Mouse (Mus musculus): ENCODE measurements around the gene Hdac9. TPM values are rescaled to one million over a fixed set of nuclear protein-coding genes. Genes with fewer than 3 reads are reported as not detected.
"Not testable (repeated sequence)": the region's sequence is repeated elsewhere in the genome, so short reads cannot be mapped to it uniquely, and the experiment has no call there.

Gene Hdac9
- polyA plus RNA-seq, 1 experiment from 2014 or later = 7.6 TPM

DNA sequence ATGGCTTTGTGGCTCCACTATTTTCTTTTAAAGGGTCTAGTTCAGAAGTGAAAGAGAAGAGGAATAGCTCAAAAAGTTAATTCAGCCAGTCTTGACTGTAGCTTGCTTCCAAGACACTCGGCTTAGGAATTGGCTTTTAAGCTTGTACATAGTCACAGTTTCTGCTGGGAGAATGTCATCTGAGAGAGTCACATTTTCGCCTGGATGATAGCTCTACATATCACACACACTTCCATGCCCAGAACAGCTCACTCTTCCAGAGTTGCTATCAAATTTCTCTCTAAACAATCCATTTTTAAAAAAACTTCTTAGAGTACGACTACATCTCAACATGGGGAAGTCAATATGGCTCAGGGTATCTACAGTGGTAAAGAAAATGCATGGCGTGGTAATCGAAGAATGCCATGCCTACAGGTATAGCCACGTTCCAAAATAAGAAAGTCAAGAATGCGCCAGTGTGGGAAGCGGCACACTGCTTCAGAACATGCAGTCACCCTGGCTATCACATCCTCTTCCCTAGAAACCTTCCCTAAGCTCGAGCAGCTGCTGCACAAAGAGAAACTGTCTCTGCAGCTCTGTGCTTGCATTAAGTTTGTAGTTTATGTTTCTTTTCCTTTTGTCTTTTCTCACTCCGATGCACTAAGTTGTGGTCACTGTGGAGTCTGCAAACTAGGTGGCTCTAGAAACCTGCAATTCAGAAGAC, 443.8 kb downstream of the Hdac9 start:
- Histone ChIP-seq H3K36me3 (ENCODE audit: insufficient read depth) (no peaks in the 10 kb centered on the region), H3K27me3 (ENCODE audit: insufficient read depth, low read length) (no peaks in the 10 kb centered on the region), H3K4me2 (no peak overlapping the region), H3K4me3 (ENCODE audit: low read depth, low read length) (no peak overlapping the region), H3K27ac (ENCODE audit: low read depth) (no peak overlapping the region), H3K9me3 (ENCODE audit: low read depth, low read length) (no peaks in the 10 kb centered on the region), H3K9ac (no peak overlapping the region), H3K4me1 (ENCODE audit: insufficient read depth) (0 out of 2 replicates have a peak, but pooled peaks cover 3% of the 10 kb centered on the region)
- 59% methylated on average over 10 of the region's 10 CpGs for WGBS
- DNase-seq = peak; percentile 22
- ATAC-seq (ENCODE audit: insufficient read depth) = peak; percentile 44
- TF ChIP-seq CTCF (IDR thresholded peaks at IDR 0.05; ENCODE audit: low read depth) = no peak

DNA sequence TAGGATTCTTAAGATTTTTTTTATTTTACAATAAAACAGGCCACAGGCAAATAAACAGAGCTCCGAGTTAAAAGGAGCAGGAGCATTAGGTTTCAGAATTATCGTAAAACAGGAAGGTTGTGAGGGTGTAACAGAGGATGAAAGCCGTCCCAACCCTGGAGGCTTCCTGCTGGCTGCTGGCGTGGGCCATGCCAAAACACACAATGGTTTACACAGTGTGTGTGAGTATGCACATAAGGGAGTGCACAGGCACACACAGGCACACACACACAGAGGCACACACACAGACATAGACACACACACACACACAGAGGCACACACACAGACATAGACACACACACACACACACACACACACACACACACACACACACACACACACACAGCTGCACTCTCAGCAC, 444.4 kb downstream of the Hdac9 start:
- TF ChIP-seq CTCF (IDR thresholded peaks at IDR 0.05; ENCODE audit: low read depth) = no peak
- H3K27ac ChIP-seq (ENCODE audit: low read depth) = no peak overlapping the region
- no peaks in the 10 kb centered on the region for H3K27me3 ChIP-seq (ENCODE audit: insufficient read depth, low read length)
- peak; percentile 47; the same call in 1 of the 2 replicates for ATAC-seq (ENCODE audit: insufficient read depth)
- H3K36me3 ChIP-seq (ENCODE audit: insufficient read depth) = no peaks in the 10 kb centered on the region
- WGBS = 26% methylated on average over 4 of the region's 4 CpGs
- H3K9ac ChIP-seq = no peak overlapping the region
- DNase-seq = no peak
- H3K4me2 ChIP-seq = no peak overlapping the region
- H3K4me1 ChIP-seq (ENCODE audit: insufficient read depth) = 0 out of 2 replicates have a peak, but pooled peaks cover 3% of the 10 kb centered on the region
- no peak overlapping the region for H3K4me3 ChIP-seq (ENCODE audit: low read depth, low read length)
- no peaks in the 10 kb centered on the region for H3K9me3 ChIP-seq (ENCODE audit: low read depth, low read length)

DNA sequence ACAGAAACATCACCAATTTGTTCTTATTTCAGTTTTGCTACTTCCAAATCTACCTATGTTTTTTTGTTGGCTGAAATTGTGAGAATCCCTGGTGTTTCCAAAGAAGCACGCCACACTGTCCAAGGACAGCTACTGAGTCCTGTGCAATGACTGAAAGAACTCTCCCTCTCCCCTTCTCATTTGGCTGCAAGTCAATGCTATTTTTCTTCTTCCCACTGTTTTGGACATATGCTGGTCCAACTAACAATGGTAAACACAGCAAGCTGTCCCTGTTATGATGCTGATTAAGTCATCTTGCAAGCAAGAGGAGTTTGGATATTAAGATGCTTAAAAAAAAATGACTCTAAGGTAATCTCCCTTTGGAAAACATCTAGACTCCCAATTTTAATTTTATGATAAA, 455.2 kb downstream of the Hdac9 start:
- no peaks in the 10 kb centered on the region for H3K27me3 ChIP-seq (ENCODE audit: insufficient read depth, low read length)
- H3K4me3 ChIP-seq (ENCODE audit: low read depth, low read length) = no peak overlapping the region
- H3K4me1 ChIP-seq (ENCODE audit: insufficient read depth) = no peaks in the 10 kb centered on the region
- no peak for TF ChIP-seq CTCF (IDR thresholded peaks at IDR 0.05; ENCODE audit: low read depth)
- WGBS = 68% methylated on average over 1 of the region's 1 CpGs
- H3K9me3 ChIP-seq (ENCODE audit: low read depth, low read length) = no peaks in the 10 kb centered on the region
- H3K4me2 ChIP-seq = no peak overlapping the region
- DNase-seq (no peak), ATAC-seq (ENCODE audit: insufficient read depth) (no peak)
- H3K27ac ChIP-seq (ENCODE audit: low read depth) = no peak overlapping the region
- no peak overlapping the region for H3K9ac ChIP-seq
- no peaks in the 10 kb centered on the region for H3K36me3 ChIP-seq (ENCODE audit: insufficient read depth)

DNA sequence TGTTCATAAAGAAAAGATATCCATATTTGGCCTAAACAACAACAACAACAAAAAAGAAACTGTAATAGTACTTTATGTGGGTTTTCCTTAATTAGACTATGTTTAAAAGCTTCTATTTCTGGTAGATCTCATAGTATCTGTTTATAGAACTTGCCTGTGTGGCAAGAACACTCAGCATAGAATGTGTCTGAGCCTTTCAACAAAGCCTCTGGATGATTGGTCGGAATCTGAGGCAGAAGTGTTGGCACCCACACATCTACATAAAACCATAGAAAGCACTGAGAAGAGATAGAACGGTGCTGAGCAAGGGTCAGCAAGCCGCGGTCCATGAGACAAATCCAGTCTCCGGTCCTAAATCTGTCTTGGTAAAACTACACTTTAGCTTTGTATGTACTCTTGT, 464.3 kb downstream of the Hdac9 start:
- H3K27ac ChIP-seq (ENCODE audit: low read depth) = no peak overlapping the region
- WGBS = 82% methylated on average over 5 of the region's 5 CpGs
- no peaks in the 10 kb centered on the region for H3K9me3 ChIP-seq (ENCODE audit: low read depth, low read length)
- no peak for DNase-seq
- H3K9ac ChIP-seq = no peak overlapping the region
- no peak overlapping the region for H3K4me2 ChIP-seq
- no peak overlapping the region for H3K4me3 ChIP-seq (ENCODE audit: low read depth, low read length)
- no peak for TF ChIP-seq CTCF (IDR thresholded peaks at IDR 0.05; ENCODE audit: low read depth)
- no peaks in the 10 kb centered on the region for H3K4me1 ChIP-seq (ENCODE audit: insufficient read depth)
- H3K27me3 ChIP-seq (ENCODE audit: insufficient read depth, low read length) = no peaks in the 10 kb centered on the region
- no peaks in the 10 kb centered on the region for H3K36me3 ChIP-seq (ENCODE audit: insufficient read depth)
- ATAC-seq (ENCODE audit: insufficient read depth) = no peak

DNA sequence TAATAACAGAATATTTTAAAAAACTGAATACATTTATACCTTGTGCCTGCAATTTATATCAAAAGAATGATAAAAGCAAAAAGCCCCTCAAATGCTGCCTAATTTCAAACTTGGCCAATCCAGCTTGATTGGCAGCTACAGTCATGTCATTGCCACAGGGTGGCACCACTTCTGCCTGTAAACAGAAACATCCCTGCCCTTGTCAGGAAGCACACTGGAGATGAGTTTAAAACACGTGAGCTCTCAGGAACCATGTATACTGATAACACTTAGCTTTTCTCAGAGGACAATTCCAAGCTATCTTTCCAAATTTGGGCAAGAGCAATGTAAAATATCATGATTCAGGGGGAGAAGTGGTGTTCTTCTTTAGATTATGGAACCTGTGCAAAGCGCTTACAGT, 465.7 kb downstream of the Hdac9 start:
- WGBS = 54% methylated on average over 2 of the region's 2 CpGs
- TF ChIP-seq CTCF (IDR thresholded peaks at IDR 0.05; ENCODE audit: low read depth) = peak; percentile 42
- Histone ChIP-seq H3K4me3 (ENCODE audit: low read depth, low read length) (no peak overlapping the region), H3K36me3 (ENCODE audit: insufficient read depth) (no peaks in the 10 kb centered on the region), H3K27me3 (ENCODE audit: insufficient read depth, low read length) (no peaks in the 10 kb centered on the region), H3K9ac (no peak overlapping the region), H3K9me3 (ENCODE audit: low read depth, low read length) (no peaks in the 10 kb centered on the region), H3K4me2 (no peak overlapping the region), H3K4me1 (ENCODE audit: insufficient read depth) (no peaks in the 10 kb centered on the region), H3K27ac (ENCODE audit: low read depth) (no peak overlapping the region)
- DNase-seq = no peak
- ATAC-seq (ENCODE audit: insufficient read depth) = no peak

DNA sequence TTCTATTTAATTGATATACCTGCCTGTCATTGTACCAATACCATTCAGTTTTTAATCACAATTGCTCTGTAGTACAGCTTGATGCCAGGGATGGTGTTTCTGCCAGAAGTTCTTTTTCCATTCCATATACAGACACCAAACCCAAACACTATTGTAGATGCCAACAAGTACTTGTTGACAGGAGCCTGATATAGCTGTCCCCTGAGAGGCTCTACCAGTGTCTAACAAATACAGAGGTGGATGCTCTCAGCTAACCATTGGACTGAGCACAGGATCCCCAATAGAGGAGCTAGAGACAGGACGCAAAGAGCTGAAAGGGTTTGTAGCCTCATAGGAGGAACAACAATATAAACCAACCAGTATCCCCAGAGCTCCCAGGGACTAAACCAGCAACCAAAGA, 472.2 kb downstream of the Hdac9 start:
- H3K36me3 ChIP-seq (ENCODE audit: insufficient read depth); H3K9ac ChIP-seq; H3K27ac ChIP-seq (ENCODE audit: low read depth); ATAC-seq (ENCODE audit: insufficient read depth); H3K4me1 ChIP-seq (ENCODE audit: insufficient read depth); H3K9me3 ChIP-seq (ENCODE audit: low read depth, low read length); DNase-seq; H3K4me3 ChIP-seq (ENCODE audit: low read depth, low read length); H3K4me2 ChIP-seq; H3K27me3 ChIP-seq (ENCODE audit: insufficient read depth, low read length): not testable (repeated sequence)
- WGBS = 95% methylated on average over 1 of the region's 1 CpGs

DNA sequence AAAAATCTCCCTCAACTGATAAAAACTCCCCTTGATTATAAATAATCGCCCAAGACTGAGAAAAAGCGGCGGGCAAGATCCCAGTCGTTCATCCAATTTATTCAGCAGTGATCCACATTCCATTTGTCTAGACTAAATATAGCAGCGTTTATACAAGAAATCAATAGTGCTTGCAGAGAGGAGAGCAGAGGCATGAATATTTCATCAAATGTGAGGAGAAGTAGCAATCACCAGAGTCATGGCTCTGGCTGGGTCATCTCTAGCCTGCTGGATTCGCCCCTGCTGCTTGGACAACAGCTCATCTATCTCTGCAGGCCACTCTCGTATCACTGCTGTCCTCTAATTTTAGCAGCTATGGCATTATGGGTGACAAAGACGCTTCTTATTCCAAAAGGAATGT, 476.0 kb downstream of the Hdac9 start:
- H3K4me2 ChIP-seq = no peak overlapping the region
- H3K27ac ChIP-seq (ENCODE audit: low read depth) = no peak overlapping the region
- WGBS = 33% methylated on average over 8 of the region's 8 CpGs
- H3K27me3 ChIP-seq (ENCODE audit: insufficient read depth, low read length) = no peaks in the 10 kb centered on the region
- no peak for DNase-seq
- H3K4me3 ChIP-seq (ENCODE audit: low read depth, low read length) = no peak overlapping the region
- no peaks in the 10 kb centered on the region for H3K36me3 ChIP-seq (ENCODE audit: insufficient read depth)
- ATAC-seq (ENCODE audit: insufficient read depth) = no peak
- no peak for TF ChIP-seq CTCF (IDR thresholded peaks at IDR 0.05; ENCODE audit: low read depth)
- H3K9me3 ChIP-seq (ENCODE audit: low read depth, low read length) = no peaks in the 10 kb centered on the region
- no peak overlapping the region for H3K9ac ChIP-seq
- no peaks in the 10 kb centered on the region for H3K4me1 ChIP-seq (ENCODE audit: insufficient read depth)

Data from lung, embryonic 14.5 days (tissue).